Mouse (Mus musculus): ENCODE measurements around the gene Galns.

Galns gene

GRCm38 (mm10) chr8:122568881-122569309, 42.4 kb downstream of the Galns start:
- DNase-seq (ENCODE audit: extremely low read depth, low read depth), result no peak

DNA sequence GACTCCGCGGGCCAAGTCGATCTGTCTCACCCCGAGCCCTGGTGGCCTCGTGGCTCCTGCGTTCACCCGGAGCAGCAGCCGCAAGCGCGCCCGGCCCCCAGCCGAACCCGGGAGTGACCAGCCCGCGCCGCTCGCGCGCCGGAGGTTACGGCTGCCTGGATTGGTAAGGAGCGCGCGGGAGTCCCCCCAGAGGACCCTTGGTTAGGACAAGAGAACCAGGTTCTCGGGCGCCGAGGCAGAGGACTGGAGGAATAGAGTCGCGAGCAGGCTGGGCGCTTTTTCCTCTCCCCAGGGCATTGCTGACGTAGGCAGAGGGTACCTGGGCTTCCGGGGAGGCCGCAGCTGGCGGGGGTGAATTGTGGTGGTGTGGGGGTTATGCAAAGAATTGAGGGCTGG, 43.2 kb downstream of the Galns start:
- DNase-seq (ENCODE audit: extremely low read depth, low read depth), result no peak

- DNase-seq (ENCODE audit: extremely low read depth, low read depth), result peak; percentile 72
Measured at GRCm38 (mm10) chr8:122567361-122568108, 43.7 kb downstream of the Galns start, which contains the start of gene Cdt1. Cdt1 (plus strand) TSS chr8:122568015.

DNA sequence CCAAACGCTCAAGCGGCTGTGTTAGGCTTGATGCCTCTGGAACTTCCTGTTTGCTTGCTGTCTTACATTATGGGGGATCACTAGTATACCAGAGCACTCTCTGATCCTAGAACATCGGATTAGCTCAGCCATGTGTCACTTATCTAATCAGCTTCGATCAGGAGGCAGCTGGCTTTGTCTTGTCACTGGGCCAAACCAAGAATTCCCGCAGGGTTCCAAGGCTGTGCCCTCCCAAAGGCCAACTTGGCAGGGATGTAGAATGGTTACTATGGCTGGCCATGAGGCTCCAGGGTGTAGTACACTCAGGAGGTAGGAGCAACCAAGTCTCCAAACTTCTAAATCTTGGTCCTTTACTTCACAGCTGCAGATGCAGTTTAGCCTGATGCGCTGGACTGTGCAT, 44.5 kb downstream of the Galns start:
- DNase-seq (ENCODE audit: extremely low read depth, low read depth), result no peak

DNA sequence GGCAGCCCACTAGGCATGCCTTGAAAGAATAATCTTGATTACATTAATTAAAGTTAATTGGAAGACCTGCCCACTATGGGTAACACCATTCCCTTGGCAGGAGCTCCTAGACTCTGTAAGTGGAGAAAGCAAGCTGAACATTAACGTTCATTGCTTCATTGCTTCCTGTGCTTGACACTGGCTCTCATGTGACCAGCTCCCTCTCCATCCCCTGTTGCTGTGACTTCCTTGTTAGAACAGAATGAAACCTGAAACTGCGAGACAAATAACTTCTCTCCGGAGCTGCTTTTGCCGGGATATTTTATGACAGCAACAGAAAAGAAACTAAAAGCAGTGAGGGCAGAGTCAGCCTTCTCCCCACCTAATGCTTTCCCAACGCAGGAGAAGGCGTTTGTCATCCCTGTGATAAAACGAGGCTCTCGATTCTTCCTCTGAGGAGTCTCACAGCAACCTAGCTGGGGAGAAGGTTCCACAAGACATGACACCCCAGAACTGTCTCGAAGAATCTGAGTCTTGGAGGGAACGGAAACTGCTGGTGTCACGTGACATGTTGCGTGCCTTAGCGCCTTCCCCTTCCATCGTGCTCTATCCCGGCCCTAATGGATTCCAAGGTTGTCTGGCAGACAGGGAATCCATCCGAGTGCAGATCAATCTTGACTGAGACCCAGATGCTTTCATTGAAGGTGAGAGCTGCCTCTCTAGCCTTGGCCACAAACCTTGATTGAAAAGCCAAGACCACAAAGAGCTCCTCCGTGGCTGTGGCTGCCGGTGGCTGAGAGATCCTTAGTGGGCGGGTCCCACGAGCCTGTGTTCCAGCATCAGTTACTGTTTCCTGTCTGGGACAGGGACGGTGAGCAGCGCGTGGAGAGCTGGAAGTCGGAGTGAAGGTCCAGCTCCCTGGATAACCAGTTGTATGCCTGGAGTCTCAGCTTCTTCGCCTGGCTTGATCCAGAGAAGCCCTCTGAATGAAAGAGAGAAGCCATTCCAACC, 46.6 kb downstream of the Galns start:
- no peak for DNase-seq (ENCODE audit: extremely low read depth, low read depth)

- no peak for DNase-seq (ENCODE audit: extremely low read depth, low read depth)
Measured at GRCm38 (mm10) chr8:122561199-122561598, 50.1 kb downstream of the Galns start.

- DNase-seq (ENCODE audit: extremely low read depth, low read depth), result no peak
Measured at GRCm38 (mm10) chr8:122558671-122559349, 52.5 kb downstream of the Galns start.

DNA sequence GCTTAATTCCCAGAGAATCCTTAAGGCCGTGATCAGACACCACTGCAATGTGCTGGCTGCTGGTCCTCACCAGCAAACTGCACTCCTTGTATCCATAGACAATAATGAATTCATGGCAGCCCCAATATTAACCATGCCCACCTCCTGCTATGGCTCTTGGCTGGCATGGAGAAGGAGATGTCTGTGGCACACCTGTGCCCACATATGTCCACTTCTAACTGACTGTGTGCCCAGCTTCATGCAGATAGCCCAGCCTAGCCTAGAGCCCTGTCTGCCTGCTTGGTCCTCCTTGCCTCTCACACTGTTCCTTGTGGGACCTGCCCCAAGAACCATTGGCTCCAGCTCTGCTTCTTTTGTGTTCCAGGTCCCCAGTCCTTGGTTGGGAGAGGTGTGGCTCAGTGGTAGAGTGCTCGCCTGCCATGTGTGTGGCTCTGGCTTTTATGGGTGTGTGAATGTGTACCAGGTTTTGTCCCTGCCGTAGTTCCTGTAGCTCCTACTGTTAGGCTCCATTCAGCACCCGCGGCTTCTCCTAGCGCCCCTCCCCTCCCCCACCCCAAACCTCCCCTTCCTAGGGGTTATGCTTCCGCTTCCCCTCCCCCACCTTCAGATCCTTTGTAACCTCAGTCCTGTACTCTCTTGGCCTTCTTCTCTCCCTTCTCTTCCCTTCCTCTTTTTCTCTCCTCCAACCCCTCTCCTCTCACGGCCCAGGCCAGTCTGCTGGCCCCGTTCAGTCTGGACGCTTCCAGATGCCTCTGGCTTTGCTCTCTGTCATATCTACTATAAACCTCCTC, 53.8 kb downstream of the Galns start:
- no peak for DNase-seq (ENCODE audit: extremely low read depth, low read depth)

GRCm38 (mm10) chr8:122556030-122557009, 54.9 kb downstream of the Galns start:
- DNase-seq (ENCODE audit: extremely low read depth, low read depth), result no peak

GRCm38 (mm10) chr8:122554786-122555185, 56.5 kb downstream of the Galns start:
- DNase-seq (ENCODE audit: extremely low read depth, low read depth), result no peak

- DNase-seq (ENCODE audit: extremely low read depth, low read depth), result no peak
Measured at GRCm38 (mm10) chr8:122551265-122552051, 59.8 kb downstream of the Galns start, which contains the start of gene Piezo1. Piezo1 (minus strand) TSS chr8:122551329.

GRCm38 (mm10) chr8:122550995-122551264, 60.3 kb downstream of the Galns start:
- no peak for DNase-seq (ENCODE audit: extremely low read depth, low read depth)

GRCm38 (mm10) chr8:122550234-122550994, 60.8 kb downstream of the Galns start:
- no peak for DNase-seq (ENCODE audit: extremely low read depth, low read depth)

DNA sequence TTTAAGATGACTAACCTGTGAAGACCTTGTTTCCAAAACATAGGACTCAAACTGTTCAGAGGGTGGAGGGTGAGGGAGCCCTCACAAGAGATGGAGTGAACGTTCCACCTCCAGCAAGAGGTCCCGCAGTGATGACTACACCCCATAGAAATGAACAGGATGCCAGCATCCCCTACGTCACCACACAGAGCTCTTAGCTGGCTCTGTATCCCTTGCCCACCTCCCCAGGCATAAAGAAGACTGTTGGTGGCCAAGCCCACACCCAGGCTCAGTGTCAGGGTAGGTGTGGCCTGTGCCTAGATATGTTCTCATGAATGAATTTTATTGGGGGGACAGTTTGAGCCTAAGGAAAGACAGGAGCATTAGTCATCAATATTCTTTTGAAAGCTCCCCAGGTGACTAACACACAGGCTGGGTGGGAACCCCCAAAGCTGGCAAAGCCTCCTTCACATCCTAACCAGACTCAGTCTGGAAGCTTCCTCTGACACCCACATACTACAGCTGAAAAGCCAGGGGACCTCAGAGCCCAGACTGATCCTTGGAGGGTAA, 62.3 kb downstream of the Galns start:
- DNase-seq (ENCODE audit: extremely low read depth, low read depth), result no peak

- DNase-seq (ENCODE audit: extremely low read depth, low read depth), result no peak
Measured at GRCm38 (mm10) chr8:122548331-122548730, 62.9 kb downstream of the Galns start.

- peak; percentile 90 for DNase-seq (ENCODE audit: extremely low read depth, low read depth)
Measured at GRCm38 (mm10) chr8:122547815-122548214, 63.4 kb downstream of the Galns start.

DNA sequence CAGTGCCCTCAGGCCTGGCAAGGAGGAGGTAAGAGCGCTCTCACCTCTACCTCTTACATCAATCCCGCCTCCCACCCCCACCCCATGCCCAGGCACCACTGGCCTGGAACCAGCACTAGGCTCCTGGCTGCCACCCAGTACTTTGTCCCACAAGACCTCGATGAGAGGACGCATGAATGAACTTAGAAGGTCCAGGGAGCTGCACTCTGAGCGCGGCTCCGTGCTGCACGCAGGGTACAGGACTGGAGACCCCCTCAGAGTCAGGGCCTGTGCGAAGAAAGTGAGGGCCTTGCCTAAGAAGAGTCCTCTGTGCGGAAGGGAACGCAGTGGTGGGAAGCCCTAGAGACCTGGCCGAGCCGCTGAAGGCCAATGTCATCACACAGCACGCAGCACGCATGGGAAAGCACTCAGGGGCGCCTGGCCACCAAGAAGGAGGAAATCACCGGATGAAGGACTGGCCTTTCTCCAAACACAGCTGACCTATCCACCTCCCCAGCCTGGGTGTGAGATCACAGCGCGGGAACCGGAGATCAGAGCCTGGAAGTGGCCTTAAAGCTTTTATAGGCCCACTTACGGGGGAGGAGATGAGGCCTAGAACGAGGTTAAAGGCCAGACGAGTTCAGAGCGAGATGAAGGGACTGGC, 64.3 kb downstream of the Galns start:
- no peak for DNase-seq (ENCODE audit: extremely low read depth, low read depth)
